ENCODE assay signal across 8 mouse cellular contexts in genomic region chr9:53975122-53975518, GRCm38 (mm10). TPM values are rescaled to one million over a fixed set of nuclear protein-coding genes. Genes with fewer than 3 reads are reported as not detected.
A peak's percentile ranks its signal among the peaks of the same experiment; 100 is the strongest.
DNase-seq lines count a peak whose midpoint lies in the region; ATAC-seq lines count a peak whose summit lies in the region.

TSS of gene Elmod1 (minus strand) at chr9:53975301.

- H3K9me3 ChIP-seq in megakaryocyte, embryonic 14.5 days = no peaks in the 10 kb centered on the region
- no peaks in the 10 kb centered on the region for H3K9me3 ChIP-seq in liver, embryonic 13.5 days (replicated peaks)

- peak within 1 kb of the TSS; percentile 82 for H3K4me3 ChIP-seq in megakaryocyte, embryonic 14.5 days (replicated peaks)
- H3K4me3 ChIP-seq in liver, embryonic 13.5 days (replicated peaks) = peak within 1 kb of the TSS; percentile 34

- peaks cover 37% of the 10 kb centered on the region for H3K27me3 ChIP-seq in megakaryocyte, embryonic 14.5 days (replicated peaks)
- H3K27me3 ChIP-seq in liver, embryonic 13.5 days = peaks cover 40% of the 10 kb centered on the region

- H3K27ac ChIP-seq in liver, embryonic 13.5 days = no peak within 1 kb of the TSS

- under 1% methylated on average over 34 of the region's 36 CpGs for WGBS in liver, embryonic 13.5 days (ENCODE audit: insufficient replicate concordance)

- H3K36me3 ChIP-seq in megakaryocyte, embryonic 14.5 days (replicated peaks; ENCODE audit: low read length) = no peaks in the 10 kb centered on the region
- H3K36me3 ChIP-seq in liver, embryonic 13.5 days = no peaks in the 10 kb centered on the region

- DNase-seq in cerebellum, postnatal 10 days = peak; percentile 74 to 79
- DNase-seq in frontal cortex, postnatal 14 days (ENCODE audit: low spot score in 2 of 2) = peak; percentile 49 to 69
- peak; percentile 33 to 47 for DNase-seq in kidney, postnatal 36 days
- no peak for DNase-seq in liver, embryonic 13.5 days
- peak; percentile 81 for DNase-seq in retina, embryonic 14.5 days (ENCODE audit: low spot score)

- no peak for ATAC-seq in megakaryocyte, adult 5-6 weeks (ENCODE audit: poor library complexity, severe bottlenecking)
- no peak for ATAC-seq in liver, embryonic 13.5 days (ENCODE audit: low read depth)
- no peak for ATAC-seq in erythroblast, adult 5-6 weeks (replicated peaks; ENCODE audit: low FRiP score, poor library complexity, severe bottlenecking)

- H3K4me1 ChIP-seq in megakaryocyte, embryonic 14.5 days = peaks cover 9% of the 10 kb centered on the region
- no peaks in the 10 kb centered on the region for H3K4me1 ChIP-seq in liver, embryonic 13.5 days (replicated peaks)

- H3K9ac ChIP-seq in liver, embryonic 13.5 days = no peak within 1 kb of the TSS

- H3K4me2 ChIP-seq in liver, embryonic 13.5 days = peak within 1 kb of the TSS; percentile 54

RNA-seq across cellular contexts. Expression of gene Elmod1, which starts in this region (rescaled TPM):
- not detected in 2 replicates for polyA plus RNA-seq in megakaryocyte, embryonic 14.5 days (2012; ENCODE audit: insufficient read depth, low replicate concordance)
- not detected in 2 replicates for total RNA-seq in megakaryocyte, adult 5-6 weeks (2015)
- not detected in 2 replicates for total RNA-seq in megakaryocyte, adult 5-6 weeks (2017)
- polyA plus RNA-seq in liver, embryonic 13.5 days (2015; fragmentation: Nextera tagmentation; extraction: Ambion mirVana) = 0.07 TPM in 1 of 2 replicates, not detected in the other
- not detected in 2 replicates for total RNA-seq in erythroblast, adult 5-6 weeks (2015; ENCODE audit: low replicate concordance)
- total RNA-seq in erythroblast, adult 5-6 weeks (2017; ENCODE audit: low replicate concordance) = 1.1 TPM in 1 of 2 replicates, not detected in the other
